Mouse (Mus musculus) bone marrow macrophage, adult 2 months (primary cell): ENCODE measurements around the gene Fermt3.

Experiments used
- CTCF ChIP-seq: IDR thresholded peaks from 2 replicates; pipeline ENCODE4 v1.5.1; 2012; ENCODE audit warnings: low read depth, mild to moderate bottlenecking, low read length, moderate library complexity
- POLR2A ChIP-seq: IDR thresholded peaks from 2 replicates; pipeline ENCODE4 v1.6.1; 2012; ENCODE audit warnings: mild to moderate bottlenecking, low read depth, low read length, borderline replicate concordance

DNA sequence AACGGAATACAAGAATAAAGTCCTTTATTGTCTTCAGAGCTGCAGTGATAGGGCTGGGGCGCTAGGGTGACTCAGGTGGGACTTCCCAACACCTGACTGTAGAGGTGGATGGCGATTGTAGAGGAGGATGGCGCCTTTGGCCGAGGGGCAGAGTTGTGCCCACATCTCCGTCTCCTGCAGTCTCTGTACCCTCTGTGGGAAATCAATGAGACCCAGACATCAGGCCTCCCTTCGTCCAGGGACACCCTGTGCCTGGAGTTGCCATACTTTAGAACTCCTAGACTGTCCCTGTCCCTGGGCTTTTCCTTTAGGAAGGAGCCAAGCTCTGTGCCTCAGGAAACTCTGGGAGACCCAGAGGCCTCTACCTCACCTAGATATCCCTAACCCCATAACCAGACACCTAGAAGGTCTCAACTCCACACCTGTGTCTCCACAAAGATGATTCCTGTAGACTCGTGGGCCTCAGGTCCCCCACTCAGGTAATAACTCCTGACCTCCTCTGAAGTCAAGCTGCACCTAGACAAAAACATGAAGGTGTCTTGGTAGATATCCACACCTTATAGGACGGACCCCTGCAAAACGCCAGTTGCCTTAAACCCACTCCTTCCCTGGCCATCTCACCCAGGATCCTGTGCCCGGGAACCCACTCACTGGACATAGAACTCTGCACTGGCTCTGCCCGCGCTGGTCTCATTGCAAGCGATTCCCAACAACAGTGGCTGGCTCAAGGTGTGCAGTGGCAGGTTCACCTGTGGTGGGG, 26.1 kb downstream of the Fermt3 start:
- TF ChIP-seq POLR2A, result no peak
- TF ChIP-seq CTCF, result no peak
